Mouse (Mus musculus) myocyte (in vitro differentiated cells): ENCODE measurements around the gene Otud7b.

Source experiments
- POLR2A ChIP-seq: IDR thresholded peaks from one replicate; pipeline ENCODE4 v1.6.1; 2011; ENCODE audit warnings: low read depth, mild to moderate bottlenecking, control low read depth, moderate library complexity; ENCODE audit not compliant: insufficient read length
- POLR2AphosphoS2 ChIP-seq: IDR thresholded peaks from one replicate; pipeline ENCODE4 v1.6.1; 2011; ENCODE audit warnings: low read depth, control low read depth; ENCODE audit not compliant: insufficient read length

GRCm38 (mm10) chr3:96102100-96102872 lies 2.0 kb upstream of the Otud7b start:
- TF ChIP-seq POLR2A (no peak), POLR2AphosphoS2 (no peak)
